Mouse (Mus musculus) small intestine, adult 2 months (tissue): Measurements from ENCODE around the gene Mfn2.

ENCODE experiments used
- CTCF ChIP-seq: fragments of 200-500 bp; IDR thresholded peaks from 2 replicates; pipeline ENCODE4 v1.5.1; 2012; ENCODE audit warnings: low read depth, mild to moderate bottlenecking, control low read depth, inconsistent platforms, low read length, moderate library complexity, mixed read lengths; ENCODE audit not compliant: insufficient replicate concordance, insufficient read length; ENCODE audit errors: extremely low read depth
- POLR2A ChIP-seq: fragments of 200-500 bp; IDR thresholded peaks from 2 replicates; pipeline ENCODE4 v1.6.1; 2012; ENCODE audit warnings: low read depth, mild to moderate bottlenecking, control low read depth, inconsistent platforms, low read length, moderate library complexity

GRCm38 (mm10) chr4:147928136-147928535, 23.6 kb upstream of the Mfn2 start:
- TF ChIP-seq POLR2A = no peak
- no peak for TF ChIP-seq CTCF
